Mouse (Mus musculus): Measurements from ENCODE around the gene Gm5475. TPM values are rescaled to one million over a fixed set of nuclear protein-coding genes. Genes with fewer than 3 reads are reported as not detected.

The Gm5475 gene
- polyA plus RNA-seq, 1 experiment from 2014 or later, result not detected

DNA sequence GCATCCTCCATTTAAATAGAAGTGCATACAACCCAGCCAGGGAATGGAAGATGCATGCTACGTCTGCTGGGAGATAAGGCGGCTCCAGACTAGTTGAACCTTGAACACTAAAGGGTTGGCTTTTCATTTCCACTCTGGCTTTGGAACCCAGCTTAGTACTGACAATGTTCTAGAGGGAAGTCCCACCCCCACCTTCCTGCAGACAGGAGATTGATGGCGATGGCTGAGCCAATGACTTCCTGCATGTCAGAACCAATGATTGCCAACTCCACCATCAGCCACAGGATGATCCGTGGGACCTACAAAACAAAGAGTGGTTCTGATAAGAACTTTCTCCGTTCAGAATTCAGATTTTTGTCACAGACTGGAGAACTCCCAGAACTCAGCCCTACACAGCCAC is 15.9 kb upstream of the Gm5475 start:
- Histone ChIP-seq H3K27me3 (ENCODE audit: control insufficient read depth, insufficient read depth, low read length) (no peaks in the 10 kb centered on the region), H3K9ac (ENCODE audit: low read length) (no peak overlapping the region), H3K27ac (ENCODE audit: low read length) (no peak overlapping the region), H3K36me3 (ENCODE audit: control insufficient read depth, insufficient read depth) (peaks cover 22% of the 10 kb centered on the region), H3K4me2 (ENCODE audit: low read depth, low read length) (no peak overlapping the region), H3K4me3 (ENCODE audit: low read length) (no peak overlapping the region), H3K4me1 (ENCODE audit: control insufficient read depth, insufficient read depth, low read length) (no peaks in the 10 kb centered on the region), H3K9me3 (replicated peaks; ENCODE audit: control insufficient read depth, low read length) (no peaks in the 10 kb centered on the region)
- no peak for ATAC-seq (replicated peaks; ENCODE audit: extremely low read depth, insufficient read depth, low FRiP score)
- WGBS, result 64% methylated on average over 5 of the region's 5 CpGs

- no peaks in the 10 kb centered on the region for H3K27me3 ChIP-seq (ENCODE audit: control insufficient read depth, insufficient read depth, low read length)
- no peak overlapping the region for H3K27ac ChIP-seq (ENCODE audit: low read length)
- no peak overlapping the region for H3K4me3 ChIP-seq (ENCODE audit: low read length)
- 66% methylated on average over 14 of the region's 14 CpGs for WGBS
- no peak overlapping the region for H3K9ac ChIP-seq (ENCODE audit: low read length)
- peaks cover 11% of the 10 kb centered on the region for H3K4me1 ChIP-seq (ENCODE audit: control insufficient read depth, insufficient read depth, low read length)
- H3K36me3 ChIP-seq (ENCODE audit: control insufficient read depth, insufficient read depth), result peaks cover 12% of the 10 kb centered on the region
- H3K9me3 ChIP-seq (replicated peaks; ENCODE audit: control insufficient read depth, low read length), result no peaks in the 10 kb centered on the region
- no peak overlapping the region for H3K4me2 ChIP-seq (ENCODE audit: low read depth, low read length)
- peak; percentile 8; the same call in 1 of the 2 replicates for ATAC-seq (replicated peaks; ENCODE audit: extremely low read depth, insufficient read depth, low FRiP score)
Measured at GRCm38 (mm10) chr15:100410918-100411672, 10.9 kb upstream of the Gm5475 start.

DNA sequence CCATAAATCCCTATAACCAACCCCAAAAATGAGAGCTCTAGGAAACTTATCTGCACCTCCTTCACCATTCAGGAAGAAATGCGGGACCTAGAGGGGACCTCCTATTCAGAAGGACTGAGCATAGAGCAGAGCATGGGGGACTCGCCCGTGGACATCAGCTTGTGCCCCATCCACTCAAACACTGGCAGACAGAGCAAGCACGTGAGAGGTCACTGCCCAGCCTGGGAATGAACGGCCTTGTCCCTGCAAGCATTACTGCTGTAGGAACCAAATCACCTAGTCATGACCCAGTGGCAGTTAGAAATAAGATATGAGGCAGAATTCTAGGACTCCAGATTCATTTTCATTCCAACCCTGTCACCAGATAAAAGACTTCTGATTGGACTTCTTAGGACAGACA is 10.2 kb upstream of the Gm5475 start:
- no peak for ATAC-seq (replicated peaks; ENCODE audit: extremely low read depth, insufficient read depth, low FRiP score)
- H3K27ac ChIP-seq (ENCODE audit: low read length), result no peak overlapping the region
- H3K9me3 ChIP-seq (replicated peaks; ENCODE audit: control insufficient read depth, low read length), result no peaks in the 10 kb centered on the region

GRCm38 (mm10) chr15:100413306-100413705 is 8.6 kb upstream of the Gm5475 start:
- no peak for ATAC-seq (replicated peaks; ENCODE audit: extremely low read depth, insufficient read depth, low FRiP score)
- H3K27me3 ChIP-seq (ENCODE audit: control insufficient read depth, insufficient read depth, low read length), result no peaks in the 10 kb centered on the region
- H3K9me3 ChIP-seq (replicated peaks; ENCODE audit: control insufficient read depth, low read length), result no peaks in the 10 kb centered on the region
- H3K4me3 ChIP-seq (ENCODE audit: low read length), result no peak overlapping the region
- H3K4me2 ChIP-seq (ENCODE audit: low read depth, low read length), result no peak overlapping the region
- peaks cover 14% of the 10 kb centered on the region for H3K4me1 ChIP-seq (ENCODE audit: control insufficient read depth, insufficient read depth, low read length)
- 76% methylated on average over 4 of the region's 5 CpGs for WGBS
- H3K36me3 ChIP-seq (ENCODE audit: control insufficient read depth, insufficient read depth), result peaks cover 6% of the 10 kb centered on the region
- H3K9ac ChIP-seq (ENCODE audit: low read length), result no peak overlapping the region
- H3K27ac ChIP-seq (ENCODE audit: low read length), result no peak overlapping the region

More for the DNA sequence above, 10.2 kb upstream of the Gm5475 start:
- 76% methylated on average over 5 of the region's 5 CpGs for WGBS
- Histone ChIP-seq H3K27me3 (ENCODE audit: control insufficient read depth, insufficient read depth, low read length) (no peaks in the 10 kb centered on the region), H3K4me1 (ENCODE audit: control insufficient read depth, insufficient read depth, low read length) (peaks cover 11% of the 10 kb centered on the region), H3K4me2 (ENCODE audit: low read depth, low read length) (no peak overlapping the region), H3K4me3 (ENCODE audit: low read length) (no peak overlapping the region), H3K9ac (ENCODE audit: low read length) (no peak overlapping the region), H3K36me3 (ENCODE audit: control insufficient read depth, insufficient read depth) (peaks cover 12% of the 10 kb centered on the region)

DNA sequence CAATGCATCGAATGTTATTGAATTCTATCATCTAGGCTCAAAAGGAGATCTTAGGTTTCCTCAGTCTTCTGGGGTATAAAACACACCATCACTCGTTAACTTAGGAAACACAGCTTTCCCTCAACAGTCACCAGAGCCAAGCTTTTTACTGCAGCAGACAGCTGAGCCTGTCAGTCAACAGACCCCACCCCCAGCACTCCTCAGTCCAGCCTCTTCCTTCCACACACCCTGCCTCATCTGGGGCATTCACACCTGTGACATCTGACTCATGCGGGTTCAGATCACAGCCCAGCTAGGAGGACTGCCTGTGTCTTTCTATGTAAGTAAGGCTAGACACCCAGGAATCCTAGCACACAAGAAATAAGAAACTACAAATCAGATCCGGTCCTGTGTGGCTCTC is 7.9 kb upstream of the Gm5475 start:
- 57% methylated on average over 4 of the region's 4 CpGs for WGBS
- Histone ChIP-seq H3K9me3 (replicated peaks; ENCODE audit: control insufficient read depth, low read length) (no peaks in the 10 kb centered on the region), H3K27me3 (ENCODE audit: control insufficient read depth, insufficient read depth, low read length) (no peaks in the 10 kb centered on the region), H3K4me3 (ENCODE audit: low read length) (no peak overlapping the region), H3K36me3 (ENCODE audit: control insufficient read depth, insufficient read depth) (peaks cover 4% of the 10 kb centered on the region; the same call in 1 of the 2 replicates), H3K4me1 (ENCODE audit: control insufficient read depth, insufficient read depth, low read length) (peaks cover 15% of the 10 kb centered on the region), H3K27ac (ENCODE audit: low read length) (no peak overlapping the region), H3K9ac (ENCODE audit: low read length) (no peak overlapping the region), H3K4me2 (ENCODE audit: low read depth, low read length) (no peak overlapping the region)
- ATAC-seq (replicated peaks; ENCODE audit: extremely low read depth, insufficient read depth, low FRiP score), result no peak

GRCm38 (mm10) chr15:100414942-100415341 is 7.0 kb upstream of the Gm5475 start:
- ATAC-seq (replicated peaks; ENCODE audit: extremely low read depth, insufficient read depth, low FRiP score), result peak; percentile 8; the same call in 1 of the 2 replicates
- Histone ChIP-seq H3K9me3 (replicated peaks; ENCODE audit: control insufficient read depth, low read length) (no peaks in the 10 kb centered on the region), H3K9ac (ENCODE audit: low read length) (no peak overlapping the region), H3K4me2 (ENCODE audit: low read depth, low read length) (no peak overlapping the region), H3K27ac (ENCODE audit: low read length) (no peak overlapping the region), H3K27me3 (ENCODE audit: control insufficient read depth, insufficient read depth, low read length) (no peaks in the 10 kb centered on the region), H3K4me1 (ENCODE audit: control insufficient read depth, insufficient read depth, low read length) (peaks cover 25% of the 10 kb centered on the region), H3K4me3 (ENCODE audit: low read length) (no peak overlapping the region), H3K36me3 (ENCODE audit: control insufficient read depth, insufficient read depth) (peaks cover under 1% of the 10 kb centered on the region; the same call in 1 of the 2 replicates)
- WGBS, result 82% methylated on average over 13 of the region's 13 CpGs

DNA sequence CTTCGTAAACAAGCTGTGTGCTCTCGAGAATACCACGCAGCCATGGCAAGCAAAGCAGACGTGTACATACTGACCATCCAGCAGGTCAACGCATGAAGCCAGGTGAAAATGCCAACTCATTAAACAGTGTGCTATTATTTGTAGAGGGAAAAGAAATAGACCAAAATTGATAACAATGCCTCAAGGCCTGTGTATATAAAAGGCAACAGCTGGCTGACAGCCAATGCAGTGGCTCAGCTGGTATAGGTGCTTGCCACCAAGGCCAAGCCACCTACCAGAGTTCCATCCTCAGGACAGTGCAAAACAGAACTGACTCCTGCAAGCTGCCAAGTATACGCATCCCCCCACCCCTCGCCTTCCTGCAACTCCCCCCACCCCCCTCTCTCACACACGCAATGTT is 6.3 kb upstream of the Gm5475 start:
- Histone ChIP-seq H3K4me1 (ENCODE audit: control insufficient read depth, insufficient read depth, low read length) (peaks cover 30% of the 10 kb centered on the region), H3K4me2 (ENCODE audit: low read depth, low read length) (no peak overlapping the region), H3K9me3 (replicated peaks; ENCODE audit: control insufficient read depth, low read length) (no peaks in the 10 kb centered on the region), H3K27ac (ENCODE audit: low read length) (0 out of 2 replicates have a peak overlapping the region, but pooled peaks have one; percentile 13), H3K36me3 (ENCODE audit: control insufficient read depth, insufficient read depth) (no peaks in the 10 kb centered on the region), H3K4me3 (ENCODE audit: low read length) (no peak overlapping the region), H3K9ac (ENCODE audit: low read length) (no peak overlapping the region), H3K27me3 (ENCODE audit: control insufficient read depth, insufficient read depth, low read length) (no peaks in the 10 kb centered on the region)
- 77% methylated on average over 8 of the region's 8 CpGs for WGBS
- ATAC-seq (replicated peaks; ENCODE audit: extremely low read depth, insufficient read depth, low FRiP score), result no peak

GRCm38 (mm10) chr15:100417854-100418450 is 4.0 kb upstream of the Gm5475 start:
- 74% methylated on average over 9 of the region's 9 CpGs for WGBS
- H3K27me3 ChIP-seq (ENCODE audit: control insufficient read depth, insufficient read depth, low read length), result no peaks in the 10 kb centered on the region
- ATAC-seq (replicated peaks; ENCODE audit: extremely low read depth, insufficient read depth, low FRiP score), result no peak
- H3K9me3 ChIP-seq (replicated peaks; ENCODE audit: control insufficient read depth, low read length), result no peaks in the 10 kb centered on the region
- H3K9ac ChIP-seq (ENCODE audit: low read length), result no peak overlapping the region
- no peak overlapping the region for H3K4me3 ChIP-seq (ENCODE audit: low read length)
- no peak overlapping the region for H3K27ac ChIP-seq (ENCODE audit: low read length)
- no peak overlapping the region for H3K4me2 ChIP-seq (ENCODE audit: low read depth, low read length)
- peaks cover 40% of the 10 kb centered on the region for H3K4me1 ChIP-seq (ENCODE audit: control insufficient read depth, insufficient read depth, low read length)
- H3K36me3 ChIP-seq (ENCODE audit: control insufficient read depth, insufficient read depth), result no peaks in the 10 kb centered on the region

DNA sequence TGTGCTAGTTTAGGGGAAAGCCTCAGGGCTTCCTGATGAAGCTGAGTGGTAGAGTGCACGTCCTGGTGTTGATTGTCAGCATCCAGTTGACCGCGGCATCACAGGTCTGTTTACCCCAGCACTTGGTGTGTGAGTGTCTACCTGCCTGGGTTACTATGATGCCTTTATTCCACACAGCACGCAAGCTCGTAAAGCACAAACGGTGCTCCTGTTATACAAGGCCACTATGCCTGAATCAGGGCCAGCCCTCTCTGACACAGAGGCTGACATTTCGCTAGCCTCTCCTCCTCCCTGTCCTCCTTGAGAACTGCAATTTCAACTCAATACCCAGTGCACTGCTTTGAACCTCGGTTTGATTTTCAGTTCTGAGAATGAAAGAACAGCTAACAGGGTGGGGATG is 2.6 kb upstream of the Gm5475 start:
- Histone ChIP-seq H3K4me2 (ENCODE audit: low read depth, low read length) (peak overlapping the region; percentile 31), H3K9ac (ENCODE audit: low read length) (peak overlapping the region; percentile 58), H3K9me3 (replicated peaks; ENCODE audit: control insufficient read depth, low read length) (no peaks in the 10 kb centered on the region), H3K27me3 (ENCODE audit: control insufficient read depth, insufficient read depth, low read length) (no peaks in the 10 kb centered on the region), H3K27ac (ENCODE audit: low read length) (peak overlapping the region; percentile 38; the same call in 1 of the 2 replicates), H3K36me3 (ENCODE audit: control insufficient read depth, insufficient read depth) (no peaks in the 10 kb centered on the region), H3K4me3 (ENCODE audit: low read length) (no peak overlapping the region), H3K4me1 (ENCODE audit: control insufficient read depth, insufficient read depth, low read length) (peaks cover 50% of the 10 kb centered on the region)
- 64% methylated on average over 8 of the region's 8 CpGs for WGBS
- no peak for ATAC-seq (replicated peaks; ENCODE audit: extremely low read depth, insufficient read depth, low FRiP score)

Measured in heart, embryonic 16.5 days (tissue).